22 mouse cellular contexts compared by ENCODE assay signal in genomic region chr3:138255780-138256550, GRCm38 (mm10). TPM values are rescaled to one million over a fixed set of nuclear protein-coding genes. Genes with fewer than 3 reads are reported as not detected.
DNase-seq lines count a peak whose midpoint lies in the region; ATAC-seq and TF ChIP-seq lines count a peak whose summit lies in the region.
"Had no signal": no experiment of that assay in that cellular context is flagged by ENCODE, and none has a peak within 500 bp of the region (broad histone marks: within the 10 kb centered on the region; RNA-seq: fewer than 3 reads in every experiment).

No protein-coding gene starts in this region.

- no peaks in the 10 kb centered on the region for H3K36me3 ChIP-seq in heart, embryonic 11.5 days (ENCODE audit: control insufficient read depth, insufficient read depth, low read length)
- no peaks in the 10 kb centered on the region for H3K36me3 ChIP-seq in stomach, postnatal 0 days (ENCODE audit: control insufficient read depth, insufficient read depth, low read length)
- H3K36me3 ChIP-seq: heart, embryonic 15.5 days; limb, embryonic 15.5 days had no signal

- H3K4me3 ChIP-seq in heart, embryonic 11.5 days (ENCODE audit: low read depth, low read length) = no peak overlapping the region
- no peak overlapping the region for H3K4me3 ChIP-seq in stomach, postnatal 0 days (ENCODE audit: low read depth, low read length)
- H3K4me3 ChIP-seq: forebrain, embryonic 13.5 days; heart, embryonic 15.5 days; limb, embryonic 15.5 days had no signal

- peak; percentile 69 for DNase-seq in adrenal gland, adult 2 months
- DNase-seq in adrenal gland, postnatal 4 days (ENCODE audit: low spot score in 2 of 2) = no peak
- peak; percentile 32 for DNase-seq in heart, adult 8-10 months (ENCODE audit: low spot score)
- DNase-seq in urinary bladder, postnatal 14 days (ENCODE audit: low spot score) = peak; percentile 61
- DNase-seq in urinary bladder, postnatal 10 days (ENCODE audit: low spot score) = no peak
- no peak for DNase-seq in stomach, postnatal 0 days (ENCODE audit: low spot score)
- no peak for DNase-seq in layer of hippocampus, adult 11-12 months (ENCODE audit: low spot score)
- DNase-seq: cerebellum, adult 8-10 months; embryo, embryonic 11 days; gastrocnemius, postnatal 14 days; layer of hippocampus, adult 9-11 months; right cerebral cortex, adult 18-20 months; thymus, postnatal 36 days had no signal

- no peak overlapping the region for H3K4me2 ChIP-seq in heart, embryonic 11.5 days
- no peak overlapping the region for H3K4me2 ChIP-seq in stomach, postnatal 0 days (replicated peaks; ENCODE audit: low read depth)
- H3K4me2 ChIP-seq: forebrain, embryonic 13.5 days; heart, embryonic 15.5 days; limb, embryonic 15.5 days had no signal

- H3K27me3 ChIP-seq in heart, embryonic 11.5 days (ENCODE audit: control insufficient read depth, insufficient read depth, low read length) = no peaks in the 10 kb centered on the region
- H3K27me3 ChIP-seq in stomach, postnatal 0 days (ENCODE audit: control insufficient read depth, insufficient read depth, low read length) = no peaks in the 10 kb centered on the region
- H3K27me3 ChIP-seq: forebrain, embryonic 13.5 days; heart, embryonic 15.5 days; limb, embryonic 15.5 days had no signal

- no peak for TF ChIP-seq EP300 in stomach, postnatal 0 days (optimal IDR thresholded peaks at IDR 0.05)

- TF ChIP-seq CTCF in stomach, postnatal 0 days (IDR thresholded peaks at IDR 0.05; ENCODE audit: low read depth) = no peak

- WGBS in heart, embryonic 11.5 days (ENCODE audit: insufficient replicate concordance) = 51% methylated on average over 9 of the region's 9 CpGs
- WGBS in stomach, postnatal 0 days = 50% methylated on average over 9 of the region's 9 CpGs

- no peak overlapping the region for H3K9ac ChIP-seq in heart, embryonic 11.5 days (ENCODE audit: low read depth, low read length)
- H3K9ac ChIP-seq in stomach, postnatal 0 days (ENCODE audit: low read length) = no peak overlapping the region
- H3K9ac ChIP-seq: forebrain, embryonic 13.5 days; heart, embryonic 15.5 days; limb, embryonic 15.5 days had no signal

- no peak overlapping the region for H3K27ac ChIP-seq in heart, embryonic 11.5 days (ENCODE audit: low read depth, low read length)
- peak overlapping the region; percentile 20; the same call in 1 of the 2 replicates for H3K27ac ChIP-seq in stomach, postnatal 0 days (replicated peaks)
- H3K27ac ChIP-seq: forebrain, embryonic 13.5 days; heart, embryonic 15.5 days; limb, embryonic 15.5 days had no signal

- H3K4me1 ChIP-seq in heart, embryonic 11.5 days (ENCODE audit: control insufficient read depth, insufficient read depth, low read length) = no peaks in the 10 kb centered on the region
- no peaks in the 10 kb centered on the region for H3K4me1 ChIP-seq in stomach, postnatal 0 days (replicated peaks; ENCODE audit: control insufficient read depth, insufficient read depth)
- H3K4me1 ChIP-seq: forebrain, embryonic 13.5 days; heart, embryonic 15.5 days had no signal

- ATAC-seq in heart, embryonic 11.5 days (replicated peaks; ENCODE audit: insufficient number of reproducible peaks, low FRiP score, low TSS enrichment) = no peak
- peak; percentile 68 for ATAC-seq in stomach, postnatal 0 days (ENCODE audit: low FRiP score, low TSS enrichment)
- ATAC-seq: forebrain, embryonic 13.5 days; inflammation-experienced regulatory T-cells, adult 6 months had no signal

- H3K9me3 ChIP-seq in heart, embryonic 11.5 days (replicated peaks; ENCODE audit: control insufficient read depth, low read length) = no peaks in the 10 kb centered on the region
- no peaks in the 10 kb centered on the region for H3K9me3 ChIP-seq in stomach, postnatal 0 days (ENCODE audit: control insufficient read depth, low read length)
- H3K9me3 ChIP-seq: forebrain, embryonic 13.5 days; heart, embryonic 15.5 days; limb, embryonic 15.5 days had no signal

RNA-seq across cellular contexts. Expression of gene Adh1, which starts 4.8 kb away (rescaled TPM):
- total RNA-seq in adrenal gland, adult 2 months (2021) = 1,000 to 10,000 TPM; 1,828 to 8,328 TPM
- 1,650 and 3,116 TPM in 2 replicates for polyA plus RNA-seq in adrenal gland, adult 2 months (2012; rRNA removed)
- total RNA-seq in adrenal gland, postnatal 4 days (2021) = 1,000 to 10,000 TPM; 4,514 to 5,007 TPM
- 10 to 100 TPM; 26.8 to 55.8 (median 33.1) TPM for total RNA-seq in heart, adult 8-10 months (2022)
- 0.93 and 1.5 TPM in 2 replicates for polyA plus RNA-seq in heart, embryonic 11.5 days (2014; fragmentation: Nextera tagmentation; extraction: Ambion mirVana)
- 134 and 155 TPM in 2 replicates for polyA plus RNA-seq in stomach, postnatal 0 days (2015; fragmentation: Nextera tagmentation; extraction: Ambion mirVana)

RNA-seq across cellular contexts. Expression of gene Adh7, which starts 38.4 kb away (rescaled TPM):
- total RNA-seq in adrenal gland, adult 2 months (2021) = 10 to 100 TPM in 1 of 2 experiments, 1 to 10 TPM in 1; 8.4 to 61.8 TPM
- polyA plus RNA-seq in adrenal gland, adult 2 months (2012; rRNA removed) = 3.9 and 4.4 TPM in 2 replicates
- total RNA-seq in adrenal gland, postnatal 4 days (2021) = 10 to 100 TPM; 22.2 to 29.2 TPM
- total RNA-seq in heart, adult 8-10 months (2022) = under 1 TPM; 0.11 to 0.81 (median 0.47) TPM
- not detected in 2 replicates for polyA plus RNA-seq in heart, embryonic 11.5 days (2014; fragmentation: Nextera tagmentation; extraction: Ambion mirVana)
- 31.3 and 43.4 TPM in 2 replicates for polyA plus RNA-seq in stomach, postnatal 0 days (2015; fragmentation: Nextera tagmentation; extraction: Ambion mirVana)
- polyA plus RNA-seq: forebrain, embryonic 13.5 days; inflammation-experienced regulatory T-cells, adult 6 months had no signal

RNA-seq across cellular contexts. Expression of gene Adh6a, which starts 57.1 kb away (rescaled TPM):
- not detected for total RNA-seq in adrenal gland, adult 2 months (2021)
- polyA plus RNA-seq in adrenal gland, adult 2 months (2012; rRNA removed) = not detected in 2 replicates
- not detected for total RNA-seq in adrenal gland, postnatal 4 days (2021)
- total RNA-seq in heart, adult 8-10 months (2022) = not detected
- polyA plus RNA-seq in heart, embryonic 11.5 days (2014; fragmentation: Nextera tagmentation; extraction: Ambion mirVana) = not detected in 2 replicates
- 32.6 and 47.0 TPM in 2 replicates for polyA plus RNA-seq in stomach, postnatal 0 days (2015; fragmentation: Nextera tagmentation; extraction: Ambion mirVana)
- total RNA-seq: gastrocnemius, postnatal 14 days; left cerebral cortex, postnatal 10 days had no signal
- polyA plus RNA-seq: forebrain, embryonic 13.5 days; heart, embryonic 15.5 days; hindbrain, embryonic 11.5 days; inflammation-experienced regulatory T-cells, adult 6 months; kidney, embryonic 16.5 days; neural tube, embryonic 14.5 days had no signal

Comparison
In these comparisons a context has a peak if more than half of its experiments do, and no peak if none do; other contexts are left out.
1. DNase-seq: peak in adrenal gland, adult 2 months (single experiment), heart, adult 8-10 months (single experiment) and urinary bladder, postnatal 14 days (single experiment); none in adrenal gland, postnatal 4 days (0 of 2), urinary bladder, postnatal 10 days (single experiment), stomach, postnatal 0 days (single experiment) and layer of hippocampus, adult 11-12 months (single experiment).
2. RNA of gene Adh1, which starts 4.8 kb away (total RNA-seq): 1,828 to 8,328 TPM in adrenal gland, adult 2 months and 4,514 to 5,007 TPM in adrenal gland, postnatal 4 days; 26.8 to 55.8 TPM in heart, adult 8-10 months; every median in the first group is over 10 times any median in the second.
3. RNA of gene Adh7, which starts 38.4 kb away (total RNA-seq): 8.4 to 61.8 TPM in adrenal gland, adult 2 months and 22.2 to 29.2 TPM in adrenal gland, postnatal 4 days; 0.11 to 0.81 TPM in heart, adult 8-10 months; every median in the first group is over 4 times any median in the second.